Mouse (Mus musculus) heart, adult 11 months (tissue): ENCODE results near the gene Erich3.

Source experiments
- DNase-seq: peaks from one replicate; pipeline ENCODE4 v3.0.0; 2022

Gene Erich3

DNA sequence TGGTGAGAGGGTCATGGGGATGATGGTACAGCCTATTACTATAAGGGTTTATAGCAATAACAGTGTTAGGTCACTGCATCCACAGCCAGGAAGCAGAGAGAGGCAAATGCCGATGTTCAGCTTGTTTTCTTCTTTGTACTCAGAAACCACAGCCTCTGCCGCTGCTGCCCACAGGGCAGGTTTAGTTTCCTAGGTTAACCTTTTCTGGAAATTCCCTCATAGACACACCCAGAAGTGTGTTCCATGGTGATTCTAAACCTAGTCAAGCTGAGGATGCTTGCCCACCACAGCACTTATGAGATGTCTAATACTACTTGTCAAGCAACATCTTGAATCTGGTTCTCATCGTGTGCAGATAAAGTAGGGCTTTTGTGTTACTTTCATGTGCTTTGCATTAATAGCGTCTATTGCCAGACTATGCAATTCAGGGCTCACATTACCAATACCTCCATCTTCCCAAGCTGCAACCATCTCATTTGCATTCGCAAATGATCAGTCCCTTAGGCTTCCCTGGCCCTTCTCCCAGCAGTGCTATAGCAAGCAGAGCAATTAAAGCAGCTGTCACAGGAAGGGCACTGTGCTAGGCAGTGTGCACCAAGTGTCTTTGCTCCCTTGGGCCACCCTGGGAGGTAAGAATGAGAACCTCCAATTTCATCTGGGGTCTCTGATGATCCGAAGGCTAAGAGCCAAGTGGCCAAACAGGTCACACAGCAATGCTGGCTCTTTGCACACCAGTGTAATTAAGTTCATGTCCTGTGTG lies 115.4 kb downstream of the Erich3 start:
- DNase-seq = peak; percentile 54

- DNase-seq = no peak
Measured at GRCm38 (mm10) chr3:154786354-154786753, 122.7 kb downstream of the Erich3 start.

DNA sequence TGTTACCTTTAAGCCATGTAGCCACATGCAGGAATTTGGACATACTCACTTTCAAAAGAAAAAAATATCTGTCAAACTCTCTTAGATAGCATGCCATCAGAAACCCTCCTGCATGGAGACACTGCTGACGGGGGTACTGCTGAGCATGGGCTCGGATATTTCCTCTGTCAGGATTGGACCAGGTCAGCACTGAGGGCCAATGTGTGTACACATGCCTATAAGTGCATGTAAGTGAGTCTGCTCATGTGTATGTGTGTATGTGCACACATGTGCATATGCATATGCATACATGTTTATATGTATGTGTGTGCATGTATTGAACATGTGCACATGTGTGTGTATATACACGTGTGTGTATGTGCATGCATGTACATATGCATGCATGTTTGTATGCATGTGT lies 124.0 kb downstream of the Erich3 start:
- DNase-seq = peak; percentile 80

- DNase-seq = peak; percentile 45
Measured at GRCm38 (mm10) chr3:154793571-154793970, 129.9 kb downstream of the Erich3 start.

DNA sequence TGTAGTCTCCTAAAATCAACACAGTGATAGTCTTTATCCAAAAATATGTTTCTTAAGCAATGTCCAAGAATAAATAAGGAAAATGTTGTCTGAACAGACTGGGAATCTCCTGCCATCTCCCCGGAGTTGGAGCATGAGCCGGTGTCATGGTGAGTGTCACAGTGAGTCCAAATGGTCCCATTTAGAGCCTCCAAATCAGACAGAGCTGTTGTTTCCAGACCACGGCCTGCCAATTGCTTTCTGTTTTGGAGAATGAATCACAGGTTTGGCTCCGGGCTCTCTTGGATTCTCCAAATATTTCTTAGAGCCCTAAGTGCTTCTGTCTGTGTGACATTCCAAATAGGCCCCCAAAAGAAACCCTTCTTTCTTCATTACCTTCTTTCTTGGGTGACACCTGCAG lies 135.1 kb downstream of the Erich3 start:
- DNase-seq = peak; percentile 55

DNA sequence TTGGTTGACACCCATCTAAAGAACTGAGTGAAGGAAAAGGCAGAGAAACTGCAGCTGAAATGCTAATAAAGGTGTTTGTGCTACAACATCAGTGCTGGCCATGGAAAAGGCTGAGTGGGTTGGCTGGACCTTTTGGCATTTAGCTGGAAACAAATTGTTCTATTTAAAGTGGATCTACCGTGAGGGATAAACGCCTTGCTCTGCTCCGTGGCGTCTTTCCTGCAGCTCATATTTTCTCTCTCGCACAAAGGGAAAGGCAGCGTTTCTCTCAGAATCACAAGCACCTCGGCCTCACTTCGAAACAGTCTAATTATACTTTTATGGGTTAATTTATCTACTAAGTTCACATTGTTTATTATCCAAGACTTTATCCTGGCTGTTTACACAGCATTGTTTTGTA lies 136.8 kb downstream of the Erich3 start:
- no peak for DNase-seq

DNA sequence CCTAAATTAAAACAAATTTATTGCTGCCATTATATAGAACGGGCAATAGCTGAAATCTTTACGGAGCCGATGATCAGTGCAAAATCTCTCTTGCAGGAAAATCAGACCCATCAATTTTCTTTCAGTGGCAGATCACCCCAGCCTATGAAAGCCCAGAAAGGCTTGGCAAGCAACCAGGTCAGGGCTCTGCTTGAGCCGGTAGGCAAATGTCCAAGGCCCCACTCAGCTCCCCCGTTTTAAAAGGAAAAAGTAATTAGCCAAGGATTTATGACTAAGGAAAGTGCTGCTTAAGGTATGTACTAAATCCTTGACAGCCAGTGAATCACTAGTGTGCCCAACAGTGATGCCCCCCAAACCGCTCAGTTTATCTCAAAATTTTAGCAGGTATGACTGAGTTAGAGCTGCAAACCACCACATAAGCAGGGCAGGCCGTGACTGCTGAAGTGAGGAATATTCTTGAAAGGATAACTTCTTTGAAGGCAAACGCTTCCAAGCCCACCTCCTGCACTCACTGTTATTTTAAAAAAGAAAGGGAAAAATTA lies 137.3 kb downstream of the Erich3 start:
- DNase-seq = no peak

DNA sequence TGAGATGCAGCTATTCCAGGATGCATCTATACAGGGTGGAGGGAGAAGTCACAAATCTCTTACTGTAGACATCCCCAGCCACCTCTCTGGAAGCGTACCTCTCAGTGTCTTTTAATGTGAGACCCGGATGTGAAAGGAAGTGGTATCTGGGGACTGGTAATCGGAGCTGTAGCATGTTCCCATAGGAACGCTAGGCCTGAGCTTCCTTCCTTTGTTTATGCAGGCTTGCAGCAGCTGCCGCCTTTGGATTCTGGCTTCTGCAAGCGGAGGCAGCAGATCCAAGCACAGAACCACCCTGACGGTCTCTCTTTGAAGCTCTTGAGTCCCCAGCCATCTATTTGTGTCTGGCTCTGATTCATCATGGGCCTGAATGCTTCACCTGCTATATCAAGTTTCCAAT lies 143.0 kb downstream of the Erich3 start:
- DNase-seq = peak; percentile 93

GRCm38 (mm10) chr3:154810273-154810870 lies 146.7 kb downstream of the Erich3 start:
- DNase-seq = peak; percentile 79

- DNase-seq = peak; percentile 59
Measured at GRCm38 (mm10) chr3:154811281-154811680, 147.6 kb downstream of the Erich3 start.

DNA sequence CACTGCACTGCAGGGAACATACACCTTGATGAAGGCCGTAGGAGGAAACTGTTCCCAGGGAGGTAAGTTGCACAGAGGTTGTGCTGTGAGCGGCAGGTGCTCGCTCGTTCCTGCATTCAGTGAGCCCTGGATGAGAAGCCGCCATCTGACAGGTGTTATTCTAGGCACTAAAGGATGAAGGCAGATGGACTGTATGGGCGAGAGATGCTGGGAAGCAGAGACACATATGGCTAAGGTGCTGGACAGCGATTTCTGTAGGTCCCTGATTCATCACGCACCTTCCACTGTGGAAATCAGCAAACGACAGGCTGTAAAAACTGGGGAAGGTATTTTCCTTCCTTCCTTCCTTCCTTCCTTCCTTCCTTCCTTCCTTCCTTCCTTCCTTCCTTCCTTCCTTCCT lies 148.2 kb downstream of the Erich3 start:
- DNase-seq = peak; percentile 87

- DNase-seq = peak; percentile 17
Measured at GRCm38 (mm10) chr3:154812893-154813292, 149.2 kb downstream of the Erich3 start.

GRCm38 (mm10) chr3:154815606-154816005 lies 151.9 kb downstream of the Erich3 start:
- peak; percentile 75 for DNase-seq

GRCm38 (mm10) chr3:154816231-154816630 lies 152.6 kb downstream of the Erich3 start:
- no peak for DNase-seq

GRCm38 (mm10) chr3:154816801-154817625 lies 153.4 kb downstream of the Erich3 start:
- DNase-seq = peak; percentile 93
